Mouse (Mus musculus) heart, postnatal 0 days (tissue): ENCODE data around the gene Mttp.

Experiments used
- CTCF ChIP-seq: IDR thresholded peaks from 2 replicates; pipeline ENCODE4 v1.5.1; 2016; ENCODE audit warnings: antibody characterized with exemption, control low read depth, low read depth
- EP300 ChIP-seq: IDR thresholded peaks from 2 replicates; pipeline ENCODE4 v1.6.1; 2016; ENCODE audit warnings: antibody characterized with exemption, low read depth

DNA sequence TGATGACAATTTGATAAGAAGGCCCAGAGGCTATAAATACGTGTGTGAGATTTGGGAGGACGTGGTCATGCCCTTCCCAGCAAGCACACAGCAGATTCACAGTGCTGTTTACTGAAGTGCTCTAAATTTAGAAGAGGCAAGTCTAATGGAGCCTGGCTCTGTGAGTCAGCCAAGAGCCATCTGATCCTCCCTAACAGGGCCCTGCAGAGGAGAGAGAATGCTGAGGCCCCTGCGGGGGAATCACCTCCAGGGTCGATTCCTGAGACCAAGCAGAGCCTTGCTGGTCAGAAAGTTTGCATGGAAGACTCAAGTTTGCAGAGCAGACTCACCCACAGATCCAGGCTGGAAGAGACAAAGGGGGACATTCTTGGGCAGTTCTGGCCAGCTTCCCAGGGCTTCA is 90.8 kb downstream of the Mttp start:
- TF ChIP-seq CTCF (no peak), EP300 (peak; percentile 56)
